Mouse (Mus musculus) midbrain, embryonic 15.5 days (tissue): ENCODE results near the gene Trpd52l3. TPM values are rescaled to one million over a fixed set of nuclear protein-coding genes. Genes with fewer than 3 reads are reported as not detected.

Source experiments
- ATAC-seq: fragments of 200-750 bp; cut with Nextera tagmentation; replicated peaks from 2 replicates; pipeline ENCODE4 v1.8.0; 2017; ENCODE audit warnings: moderate TSS enrichment
- H3K27ac ChIP-seq: fragments of 300-500 bp; sonication (generic); 2 replicates; pipeline ENCODE4 v1.5.1; 2015; ENCODE audit warnings: mild to moderate bottlenecking, inconsistent platforms
- H3K27me3 ChIP-seq: fragments of 300-500 bp; sonication (generic); replicated peaks from 2 replicates; pipeline ENCODE4 v1.6.1; 2015; ENCODE audit warnings: inconsistent platforms
- H3K36me3 ChIP-seq: fragments of 300-500 bp; sonication (generic); replicated peaks from 2 replicates; pipeline ENCODE4 v1.6.1; 2015; ENCODE audit warnings: inconsistent platforms
- H3K4me1 ChIP-seq: fragments of 300-500 bp; sonication (generic); 2 replicates; pipeline ENCODE4 v1.6.1; 2015; ENCODE audit warnings: inconsistent platforms
- H3K4me2 ChIP-seq: fragments of 300-500 bp; sonication (generic); 2 replicates; pipeline ENCODE4 v1.6.1; 2015; ENCODE audit warnings: inconsistent platforms, mild to moderate bottlenecking, moderate library complexity
- H3K4me3 ChIP-seq: fragments of 300-500 bp; sonication (generic); 2 replicates; pipeline ENCODE4 v1.5.1; 2015; ENCODE audit warnings: mild to moderate bottlenecking, inconsistent platforms
- H3K9ac ChIP-seq: fragments of 300-500 bp; sonication (generic); 2 replicates; pipeline ENCODE4 v1.6.1; 2015; ENCODE audit warnings: mild to moderate bottlenecking, inconsistent platforms
- H3K9me3 ChIP-seq: fragments of 300-500 bp; sonication (generic); 2 replicates; pipeline ENCODE4 v1.6.1; 2016; ENCODE audit warnings: inconsistent platforms
- WGBS: fragments of 180-500 bp; shearing (Covaris S2); methylation state at CpG from one replicate; pipeline ENCODE4 v1.1.7; 2015; ENCODE audit warnings: mixed read lengths; 5-methylcytosine and 5-hydroxymethylcytosine counted together
- polyA plus RNA-seq: library from polyadenylated mRNA; unstranded; fragments of >200 nt; fragmentation: Nextera tagmentation; extraction: Ambion mirVana; gene quantifications from 2 replicates; pipeline ENCODE4 v1.2.1, GENCODE M21; 2015

Gene Trpd52l3
- polyA plus RNA-seq, 1 experiment from 2014 or later = not detected

DNA sequence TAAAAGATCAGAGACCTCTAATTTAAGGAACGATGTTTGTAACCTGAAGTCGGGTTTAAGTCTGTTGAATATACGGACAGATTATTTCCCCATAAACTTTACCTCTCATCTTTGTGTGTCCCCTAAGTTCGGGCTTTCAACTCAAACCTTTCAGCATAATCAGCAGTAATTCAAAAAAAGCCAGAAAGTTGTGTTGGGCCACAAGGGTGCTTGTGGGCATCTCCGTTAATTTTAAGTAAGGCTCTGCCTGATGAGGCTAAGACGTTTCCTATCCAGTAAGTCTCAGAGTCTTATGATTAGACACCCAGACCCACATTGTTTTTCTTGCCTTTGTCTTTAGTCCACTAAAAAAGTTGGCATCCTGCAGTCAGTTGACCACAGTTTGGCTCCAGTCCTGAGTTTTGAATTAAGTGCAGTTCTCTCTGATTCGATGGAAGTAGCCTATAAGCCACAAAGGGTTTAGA lies 27.9 kb downstream of the Trpd52l3 start:
- H3K4me3 ChIP-seq = peak overlapping the region; percentile 99
- no peaks in the 10 kb centered on the region for H3K9me3 ChIP-seq
- no peaks in the 10 kb centered on the region for H3K27me3 ChIP-seq
- peaks cover 49% of the 10 kb centered on the region for H3K4me1 ChIP-seq
- peak overlapping the region; percentile 97 for H3K27ac ChIP-seq
- no peak for ATAC-seq
- H3K9ac ChIP-seq = peak overlapping the region; percentile 100
- H3K4me2 ChIP-seq = peak overlapping the region; percentile 74
- H3K36me3 ChIP-seq = no peaks in the 10 kb centered on the region
- WGBS = 3% methylated on average over 7 of the region's 7 CpGs

DNA sequence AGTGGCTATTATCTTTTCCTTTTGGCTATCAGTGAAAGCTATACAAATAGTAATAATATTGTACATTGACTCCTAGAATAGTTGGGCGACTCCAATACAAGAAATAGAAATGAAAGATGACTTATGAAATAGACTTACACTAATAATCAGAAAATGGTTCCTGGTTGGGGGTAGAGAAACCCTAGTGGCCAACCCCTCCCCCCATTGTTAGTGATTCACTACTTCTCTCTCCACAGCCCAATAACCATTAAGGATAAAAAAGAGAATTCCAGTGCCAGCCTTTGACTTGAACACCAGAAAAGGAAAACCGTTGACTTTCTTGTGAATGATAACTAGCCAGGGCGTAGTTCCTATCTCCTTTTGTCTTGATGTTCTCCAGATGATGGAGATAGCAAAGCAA lies 28.6 kb downstream of the Trpd52l3 start:
- Histone ChIP-seq H3K9ac (0 out of 2 replicates have a peak overlapping the region, but pooled peaks have one; percentile 100), H3K27ac (no peak overlapping the region), H3K36me3 (no peaks in the 10 kb centered on the region), H3K9me3 (no peaks in the 10 kb centered on the region), H3K4me1 (peaks cover 54% of the 10 kb centered on the region), H3K4me3 (peak overlapping the region; percentile 99), H3K4me2 (peak overlapping the region; percentile 74), H3K27me3 (no peaks in the 10 kb centered on the region)
- WGBS = 58% methylated on average over 3 of the region's 3 CpGs
- ATAC-seq = no peak

DNA sequence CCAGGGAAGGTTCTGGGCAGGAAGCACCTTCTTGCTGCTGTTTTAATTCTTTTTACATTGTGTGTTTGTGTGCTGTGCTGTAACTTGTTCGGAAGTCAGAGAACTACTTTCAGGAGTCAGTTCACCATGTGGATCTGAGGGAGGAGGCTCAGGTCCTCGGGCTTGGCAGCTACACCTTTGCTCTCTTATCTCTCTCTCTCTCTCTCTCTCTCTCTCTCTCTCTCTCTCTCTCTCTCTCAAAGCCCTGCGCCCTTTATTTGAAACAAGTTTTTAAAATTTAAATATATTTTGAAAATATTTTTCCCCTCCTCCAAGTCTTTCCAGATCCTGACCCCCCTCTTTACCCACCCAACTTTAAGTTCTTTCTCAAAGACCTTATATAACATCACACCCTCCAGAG lies 31.8 kb downstream of the Trpd52l3 start:
- WGBS = 68% methylated on average over 3 of the region's 3 CpGs
- H3K36me3 ChIP-seq = no peaks in the 10 kb centered on the region
- H3K4me2 ChIP-seq = no peak overlapping the region
- H3K4me3 ChIP-seq = no peak overlapping the region
- ATAC-seq = no peak
- no peaks in the 10 kb centered on the region for H3K27me3 ChIP-seq
- no peak overlapping the region for H3K27ac ChIP-seq
- H3K9me3 ChIP-seq = no peaks in the 10 kb centered on the region
- no peak overlapping the region for H3K9ac ChIP-seq
- peaks cover 41% of the 10 kb centered on the region for H3K4me1 ChIP-seq

- no peak overlapping the region for H3K4me2 ChIP-seq
- no peaks in the 10 kb centered on the region for H3K36me3 ChIP-seq
- no peak overlapping the region for H3K27ac ChIP-seq
- WGBS = 95% methylated on average over 2 of the region's 2 CpGs
- no peaks in the 10 kb centered on the region for H3K4me1 ChIP-seq
- no peak overlapping the region for H3K9ac ChIP-seq
- no peak for ATAC-seq
- H3K27me3 ChIP-seq = no peaks in the 10 kb centered on the region
- no peaks in the 10 kb centered on the region for H3K9me3 ChIP-seq
- no peak overlapping the region for H3K4me3 ChIP-seq
These were observed 40.1 kb downstream of the Trpd52l3 start for GRCm38 (mm10) chr19:30043691-30044090.

- H3K4me2 ChIP-seq = no peak overlapping the region
- ATAC-seq = no peak
- no peaks in the 10 kb centered on the region for H3K36me3 ChIP-seq
- H3K9ac ChIP-seq = no peak overlapping the region
- H3K9me3 ChIP-seq = no peaks in the 10 kb centered on the region
- 100% methylated on average over 1 of the region's 1 CpGs for WGBS
- H3K4me3 ChIP-seq = no peak overlapping the region
- no peak overlapping the region for H3K27ac ChIP-seq
- H3K4me1 ChIP-seq = 0 out of 2 replicates have a peak, but pooled peaks cover 3% of the 10 kb centered on the region
- H3K27me3 ChIP-seq = no peaks in the 10 kb centered on the region
These were observed 41.0 kb downstream of the Trpd52l3 start for GRCm38 (mm10) chr19:30044630-30045029.

DNA sequence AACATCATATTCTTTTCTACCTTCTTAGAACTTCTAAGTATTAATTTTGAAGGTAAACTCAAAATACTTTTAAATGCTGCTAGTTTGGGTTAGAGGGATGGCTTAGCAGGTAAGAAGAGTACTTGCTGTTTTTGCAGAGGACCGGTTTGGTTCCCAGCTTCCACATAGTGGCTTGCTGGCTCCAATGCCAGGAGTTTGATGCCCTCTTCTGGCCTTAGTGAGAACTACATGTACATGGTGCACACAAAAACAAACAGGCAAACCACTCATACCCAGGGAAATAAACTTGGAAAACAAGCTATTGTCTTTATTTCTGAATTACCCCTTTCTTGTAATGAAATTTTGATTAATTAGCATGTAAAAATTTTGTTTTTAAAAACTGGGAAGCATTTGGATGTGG lies 42.3 kb downstream of the Trpd52l3 start:
- H3K27me3 ChIP-seq = no peaks in the 10 kb centered on the region
- no peaks in the 10 kb centered on the region for H3K36me3 ChIP-seq
- H3K4me3 ChIP-seq = no peak overlapping the region
- ATAC-seq = no peak
- H3K4me1 ChIP-seq = 0 out of 2 replicates have a peak, but pooled peaks cover 5% of the 10 kb centered on the region
- H3K27ac ChIP-seq = no peak overlapping the region
- H3K9me3 ChIP-seq = no peaks in the 10 kb centered on the region
- WGBS = 67% methylated on average over 1 of the region's 1 CpGs
- no peak overlapping the region for H3K9ac ChIP-seq
- no peak overlapping the region for H3K4me2 ChIP-seq

DNA sequence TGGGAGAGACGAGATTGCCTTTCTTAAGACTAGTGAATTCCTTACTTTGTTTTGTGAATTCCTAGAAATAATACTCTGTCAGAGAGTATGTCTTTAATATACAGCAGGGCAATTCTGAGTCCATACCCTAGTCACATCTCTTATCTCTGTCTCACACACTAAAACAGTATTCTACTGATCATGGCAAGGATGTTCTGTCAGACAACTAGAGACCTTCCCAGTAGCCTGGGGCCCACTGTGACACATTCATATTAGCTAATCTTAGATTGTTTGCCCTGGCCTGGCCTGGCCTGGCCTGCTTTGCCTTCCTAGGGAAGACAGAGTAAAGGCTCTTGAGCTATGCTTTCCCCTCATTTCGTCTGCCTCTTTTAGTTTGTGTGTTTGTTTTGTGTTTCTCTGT lies 47.0 kb downstream of the Trpd52l3 start:
- Histone ChIP-seq H3K4me3 (no peak overlapping the region), H3K4me1 (0 out of 2 replicates have a peak, but pooled peaks cover 5% of the 10 kb centered on the region), H3K9ac (no peak overlapping the region), H3K27ac (no peak overlapping the region), H3K4me2 (no peak overlapping the region), H3K27me3 (no peaks in the 10 kb centered on the region), H3K9me3 (no peaks in the 10 kb centered on the region), H3K36me3 (no peaks in the 10 kb centered on the region)
- 85% methylated on average over 2 of the region's 2 CpGs for WGBS
- ATAC-seq = no peak

- Histone ChIP-seq H3K9me3 (no peaks in the 10 kb centered on the region), H3K4me3 (no peak overlapping the region), H3K4me2 (no peak overlapping the region), H3K27me3 (no peaks in the 10 kb centered on the region), H3K9ac (no peak overlapping the region), H3K27ac (no peak overlapping the region), H3K36me3 (no peaks in the 10 kb centered on the region), H3K4me1 (0 out of 2 replicates have a peak, but pooled peaks cover 5% of the 10 kb centered on the region)
- ATAC-seq = no peak
- WGBS = 89% methylated on average over 3 of the region's 3 CpGs
These were observed 47.9 kb downstream of the Trpd52l3 start for GRCm38 (mm10) chr19:30051479-30051878.

GRCm38 (mm10) chr19:30054218-30054617 lies 50.6 kb downstream of the Trpd52l3 start:
- Histone ChIP-seq H3K36me3 (no peaks in the 10 kb centered on the region), H3K9me3 (no peaks in the 10 kb centered on the region), H3K4me1 (0 out of 2 replicates have a peak, but pooled peaks cover 5% of the 10 kb centered on the region), H3K27me3 (no peaks in the 10 kb centered on the region), H3K9ac (no peak overlapping the region), H3K4me2 (no peak overlapping the region), H3K4me3 (no peak overlapping the region), H3K27ac (no peak overlapping the region)
- ATAC-seq = no peak
- WGBS = 92% methylated on average over 2 of the region's 2 CpGs

Other genes with a start within 250 kb of the Trpd52l3 start
- gene 9930021J03Rik, start 197.8 kb upstream of the Trpd52l3 start, polyA plus RNA-seq = 6.8 and 7.5 TPM in 2 replicates
- gene Ranbp6, start 190.8 kb upstream of the Trpd52l3 start, polyA plus RNA-seq = 47.7 and 52.4 TPM in 2 replicates
- gene Il33, start 78.7 kb upstream of the Trpd52l3 start, polyA plus RNA-seq = 0.56 and 0.90 TPM in 2 replicates
- 54.2 and 57.0 TPM in 2 replicates for gene Uhrf2, start 26.7 kb downstream of the Trpd52l3 start, polyA plus RNA-seq
- 6.6 and 7.7 TPM in 2 replicates for gene Gldc, start 171.6 kb downstream of the Trpd52l3 start, polyA plus RNA-seq
- gene Mbl2, start 229.2 kb downstream of the Trpd52l3 start, polyA plus RNA-seq = not detected in 2 replicates